Mouse (Mus musculus) layer of hippocampus, postnatal 10 days (tissue): ENCODE data around the gene Bcas1. TPM values are rescaled to one million over a fixed set of nuclear protein-coding genes. Genes with fewer than 3 reads are reported as not detected.

Experiments used
- DNase-seq, 2 experiments: peaks; one replicate each; pipeline ENCODE4 v3.0.0; 2021; ENCODE audit warnings: low spot score in 2 of 2
- total RNA-seq, 2 experiments: library from RNA; stranded (reverse); gene quantifications; 2 replicates each; pipeline ENCODE4 v1.2.3; 2021

Gene Bcas1
- total RNA-seq, 2 experiments from 2014 or later, result 54.6 to 67.1 TPM

- no peak for DNase-seq
Measured at GRCm38 (mm10) chr2:170316774-170317173, 110.9 kb downstream of the Bcas1 start.

DNA sequence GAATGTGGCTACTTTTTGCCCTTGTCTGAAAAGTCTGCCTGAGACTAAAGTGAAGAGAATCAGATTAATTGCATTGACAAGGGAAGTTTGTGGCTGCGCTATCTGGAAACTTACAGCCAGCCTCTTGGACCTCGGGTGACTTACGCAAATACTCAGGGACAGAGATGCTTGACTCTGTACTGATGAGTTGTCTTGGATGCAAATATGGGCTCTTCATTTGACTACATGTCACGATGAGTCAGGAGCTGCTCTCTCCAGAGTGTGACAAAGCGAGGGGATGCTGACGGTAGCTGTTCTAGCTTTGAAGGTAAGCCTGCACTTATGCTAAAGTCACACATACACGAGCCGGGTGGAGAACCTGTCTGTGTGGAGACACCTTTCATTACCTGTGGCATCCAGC lies 111.3 kb downstream of the Bcas1 start:
- no peak for DNase-seq

DNA sequence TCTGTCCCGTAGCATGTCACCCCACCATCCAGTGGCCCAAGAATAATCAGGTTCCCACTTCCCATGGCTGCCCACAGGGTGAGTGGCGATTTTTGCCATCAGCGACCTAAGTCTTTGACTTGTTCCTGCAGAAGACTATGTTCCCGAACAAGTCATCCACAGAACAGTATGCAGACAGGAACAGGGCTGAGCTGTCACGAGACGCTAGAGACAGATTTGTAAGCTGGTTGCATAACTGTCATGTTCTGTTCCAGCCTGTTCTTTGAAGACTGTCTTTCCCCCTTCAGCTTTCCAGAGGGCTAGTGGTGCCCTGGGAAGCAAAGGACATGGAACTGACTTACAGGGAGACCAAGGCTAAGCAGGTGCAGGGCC lies 116.7 kb downstream of the Bcas1 start:
- no peak for DNase-seq

GRCm38 (mm10) chr2:170310310-170310987 lies 117.2 kb downstream of the Bcas1 start:
- DNase-seq, result no peak

GRCm38 (mm10) chr2:170308966-170309365 lies 118.7 kb downstream of the Bcas1 start:
- DNase-seq, result no peak

GRCm38 (mm10) chr2:170308033-170308820 lies 119.4 kb downstream of the Bcas1 start:
- DNase-seq, result no peak

DNA sequence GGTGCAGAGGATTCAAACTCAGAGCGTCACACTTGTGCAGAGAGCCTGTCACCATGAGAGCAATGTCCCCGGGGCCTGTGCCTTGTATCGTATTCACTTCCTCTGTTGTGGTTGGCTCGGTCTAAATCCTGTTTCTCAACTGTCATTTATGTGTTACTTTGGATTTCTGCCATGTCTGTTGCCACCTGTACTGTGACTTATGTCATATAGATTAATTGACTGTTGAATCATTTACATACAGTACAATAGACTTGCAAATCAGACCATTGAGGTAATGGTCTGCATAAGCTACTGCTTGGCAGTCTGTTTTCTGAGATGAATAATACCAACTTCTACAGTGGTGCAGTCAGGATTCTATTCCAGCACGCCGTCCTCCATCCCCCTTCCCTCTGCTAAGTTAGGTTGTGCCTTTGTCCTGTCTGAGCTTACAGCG lies 120.0 kb downstream of the Bcas1 start:
- no peak for DNase-seq

- no peak for DNase-seq
Measured at GRCm38 (mm10) chr2:170306637-170307320, 120.9 kb downstream of the Bcas1 start.

GRCm38 (mm10) chr2:170304766-170305165 lies 122.9 kb downstream of the Bcas1 start:
- no peak for DNase-seq

GRCm38 (mm10) chr2:170303595-170303994 lies 124.0 kb downstream of the Bcas1 start:
- no peak for DNase-seq

GRCm38 (mm10) chr2:170302825-170303224 lies 124.8 kb downstream of the Bcas1 start:
- no peak for DNase-seq

Other genes starting within 250 kb of the Bcas1 start
- 10 to 100 TPM; 39.7 to 43.2 TPM for gene Pfdn4, start 68.6 kb upstream of the Bcas1 start, total RNA-seq
- gene Cyp24a1, start 69.3 kb upstream of the Bcas1 start, total RNA-seq, result not detected
- gene 4930470P17Rik, start 174.2 kb upstream of the Bcas1 start, total RNA-seq, result not detected